Mouse (Mus musculus): ENCODE measurements around the gene Ntrk3.

DNA sequence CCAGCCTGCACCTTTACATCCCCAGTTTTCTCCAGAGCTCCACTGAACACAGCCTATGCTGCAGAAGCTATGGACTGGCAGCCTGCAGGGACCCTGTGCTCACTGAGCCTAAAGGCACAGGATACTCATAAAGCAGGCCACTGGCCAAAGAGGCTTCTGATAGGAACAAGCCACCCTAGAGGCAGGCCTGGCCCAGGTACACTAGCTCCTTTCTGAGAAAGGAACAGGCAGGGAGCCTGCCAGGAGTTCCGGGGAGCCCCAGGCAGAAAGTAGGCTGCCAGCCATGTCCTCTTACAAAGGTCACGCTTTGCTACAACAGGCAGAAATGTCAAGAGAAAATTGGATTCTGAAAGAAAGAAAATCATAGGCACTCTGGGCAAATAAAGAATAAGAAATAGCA lies 254.8 kb downstream of the Ntrk3 start:
- no peak for TF ChIP-seq POLR2A (IDR thresholded peaks at IDR 0.05; ENCODE audit: extremely low read depth, insufficient read depth, low read length)
- no peak for TF ChIP-seq CTCF (IDR thresholded peaks at IDR 0.05; ENCODE audit: extremely low read depth, insufficient read depth, low read length)
